Mouse (Mus musculus) cerebellum, adult 11 months (tissue): ENCODE measurements around the gene Rfx8.

Source experiments
- DNase-seq: peaks from one replicate; pipeline ENCODE4 v3.0.0; 2022

Rfx8 gene

DNA sequence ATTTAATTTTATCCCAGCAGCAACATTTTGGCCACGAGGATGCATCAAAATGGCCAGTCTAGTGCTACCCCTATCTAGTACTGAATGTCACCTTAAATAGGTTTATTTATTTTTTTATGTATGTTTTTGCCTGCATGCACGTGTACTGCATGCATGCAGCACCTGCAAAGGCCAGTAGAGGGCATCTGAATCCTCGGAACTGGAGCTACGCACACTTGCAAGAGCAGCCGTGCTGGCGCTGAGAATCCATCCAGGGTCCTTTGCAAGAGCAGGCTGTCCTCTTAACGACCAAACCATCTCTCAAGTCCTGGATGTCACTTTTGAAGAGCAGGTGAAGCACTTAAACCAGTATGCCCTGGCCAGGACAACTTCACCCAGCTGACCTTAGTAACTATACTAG is 79.1 kb downstream of the Rfx8 start:
- no peak for DNase-seq

- no peak for DNase-seq
Measured at GRCm38 (mm10) chr1:39637139-39637538, 83.7 kb downstream of the Rfx8 start.

GRCm38 (mm10) chr1:39636660-39637059 is 84.1 kb downstream of the Rfx8 start:
- no peak for DNase-seq

- DNase-seq: no peak
Measured at GRCm38 (mm10) chr1:39636196-39636595, 84.6 kb downstream of the Rfx8 start.

GRCm38 (mm10) chr1:39628606-39629005 is 92.2 kb downstream of the Rfx8 start:
- DNase-seq: no peak

DNA sequence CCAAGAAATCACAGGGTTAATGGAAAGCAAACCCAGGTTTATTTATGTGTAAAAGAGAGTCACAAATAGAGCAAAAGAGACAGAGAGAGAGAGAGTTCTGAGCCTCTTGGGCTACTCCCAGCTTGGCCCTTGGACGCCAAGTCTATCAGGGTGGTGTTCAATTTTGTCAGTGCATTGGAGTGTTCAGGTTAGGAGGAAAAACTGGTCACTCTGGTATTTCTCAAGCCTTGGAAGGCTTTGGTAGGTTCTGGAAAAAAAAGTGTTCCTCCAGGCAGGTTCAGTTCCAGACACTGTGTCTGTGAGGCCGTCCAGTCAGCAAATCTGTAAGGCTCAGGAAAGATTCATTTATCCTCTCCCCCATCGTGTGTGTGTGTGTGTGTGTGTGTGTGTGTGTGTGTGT is 95.3 kb downstream of the Rfx8 start:
- DNase-seq: no peak

DNA sequence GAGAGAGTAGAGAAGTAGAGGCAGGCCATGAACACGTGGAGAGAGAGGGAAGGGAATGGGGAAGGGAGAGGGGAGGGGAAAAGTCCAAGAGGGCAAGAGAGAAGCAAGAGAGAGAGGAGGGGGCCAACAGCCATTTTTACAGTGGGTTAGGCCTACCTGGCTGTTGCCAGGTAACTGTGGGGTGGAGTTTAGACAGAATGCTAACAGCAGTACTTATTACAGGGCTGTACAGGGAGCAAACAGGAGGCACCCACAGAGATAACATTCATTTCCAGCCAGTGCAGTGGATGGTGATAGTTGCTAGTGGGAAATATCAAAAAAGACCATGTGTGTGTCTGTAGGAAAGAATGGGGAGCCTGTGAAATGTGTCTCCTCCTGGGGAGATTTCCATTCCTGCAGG is 97.1 kb downstream of the Rfx8 start:
- no peak for DNase-seq

GRCm38 (mm10) chr1:39623106-39623505 is 97.7 kb downstream of the Rfx8 start:
- DNase-seq: no peak

DNA sequence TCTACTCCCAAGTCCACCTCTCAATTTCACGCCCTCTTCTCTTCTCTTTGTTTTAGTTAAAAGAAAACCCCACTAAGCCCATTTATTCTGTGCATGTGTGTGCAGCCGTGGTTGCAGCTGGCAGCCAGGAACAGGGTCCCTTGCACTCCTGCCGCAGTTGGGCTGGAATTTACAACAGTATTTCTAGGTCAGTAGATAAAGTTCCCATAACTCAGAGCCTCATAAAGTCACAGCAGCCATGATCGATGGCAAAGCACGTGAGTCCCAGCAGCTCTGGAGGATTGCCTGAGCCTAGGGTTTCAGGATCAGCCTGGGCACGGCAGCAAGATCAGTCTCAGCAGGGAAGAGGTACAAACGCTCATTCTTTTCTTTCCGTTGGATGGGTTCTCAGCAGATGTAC is 102.3 kb downstream of the Rfx8 start:
- no peak for DNase-seq

GRCm38 (mm10) chr1:39615526-39615925 is 105.3 kb downstream of the Rfx8 start:
- DNase-seq: no peak
